Mouse (Mus musculus) stomach, postnatal 0 days (tissue): Measurements from ENCODE around the gene Oprd1.

Experiments
- CTCF ChIP-seq: IDR thresholded peaks from 2 replicates; pipeline ENCODE4 v1.5.1; 2016; ENCODE audit warnings: antibody characterized with exemption, low read depth, mild to moderate bottlenecking, moderate library complexity
- EP300 ChIP-seq: optimal IDR thresholded peaks from 2 replicates; pipeline ENCODE3; 2016; ENCODE audit warnings: antibody characterized with exemption

DNA sequence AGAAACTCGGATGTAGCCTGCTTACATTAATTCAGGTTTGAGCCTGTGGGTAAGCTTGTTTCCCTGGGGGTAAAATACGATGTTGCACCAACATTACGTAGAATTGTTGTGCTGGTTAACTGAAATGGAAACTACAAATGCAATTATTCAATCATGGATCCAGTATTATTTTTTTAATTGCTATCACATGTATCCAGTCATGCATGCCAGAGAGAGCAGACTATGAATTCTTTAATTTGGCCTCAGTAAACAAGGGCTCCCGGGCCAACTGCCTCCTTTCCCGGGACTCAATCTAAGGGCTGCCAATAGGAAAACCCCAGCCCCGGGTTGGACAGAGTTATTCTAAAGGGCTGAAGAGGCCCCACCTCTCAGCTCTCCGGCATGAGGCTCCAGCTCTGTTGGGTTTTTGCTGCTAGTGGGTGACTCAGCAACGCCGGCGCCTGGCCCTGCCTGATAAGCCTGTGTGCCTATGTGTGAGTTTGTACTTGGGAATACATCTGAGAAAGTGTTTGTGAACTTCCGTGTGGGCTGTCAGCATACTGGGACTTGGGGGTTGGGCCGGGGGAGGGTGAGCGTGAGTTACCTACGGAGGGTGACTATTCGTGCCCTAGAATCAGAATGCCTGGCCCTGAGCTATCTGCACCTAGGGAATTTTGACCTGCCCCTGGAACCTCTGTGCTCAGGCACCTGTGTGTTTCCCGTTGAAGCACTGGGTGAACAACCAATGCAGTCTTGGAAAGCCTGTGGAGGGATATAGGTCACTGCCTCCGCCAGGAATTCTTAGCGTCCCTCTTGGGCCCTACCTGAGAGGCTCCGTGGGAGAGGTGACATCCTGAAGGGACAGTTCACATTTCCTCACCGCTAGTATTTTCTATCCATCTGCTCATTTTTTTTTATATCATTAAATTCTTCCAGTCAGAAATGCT is 67.5 kb downstream of the Oprd1 start:
- TF ChIP-seq CTCF: no peak
- TF ChIP-seq EP300: no peak
